In genomic region chrX:160116074-160116473, GRCm38 (mm10) we compare ENCODE assay signal across 14 mouse cellular contexts. TPM values are rescaled to one million over a fixed set of nuclear protein-coding genes. Genes with fewer than 3 reads are reported as not detected.
A peak's percentile ranks its signal among the peaks of the same experiment; 100 is the strongest.
DNase-seq lines count a peak whose midpoint lies in the region; ATAC-seq lines count a peak whose summit lies in the region.
"Had no signal": no experiment of that assay in that cellular context is flagged by ENCODE, and none has a peak within 500 bp of the region (broad histone marks: within the 10 kb centered on the region; RNA-seq: fewer than 3 reads in every experiment).

No protein-coding gene starts in this region.

- no peaks in the 10 kb centered on the region for H3K27me3 ChIP-seq in forebrain, embryonic 13.5 days
- H3K27me3 ChIP-seq: forebrain, embryonic 15.5 days; hindbrain, embryonic 15.5 days had no signal

- H3K27ac ChIP-seq in forebrain, embryonic 13.5 days, result no peak overlapping the region
- H3K27ac ChIP-seq: forebrain, embryonic 15.5 days; heart, adult 2 months; hindbrain, embryonic 15.5 days; limb, embryonic 15.5 days; neural tube, embryonic 15.5 days had no signal

- no peak overlapping the region for H3K4me3 ChIP-seq in forebrain, embryonic 13.5 days
- H3K4me3 ChIP-seq: forebrain, embryonic 15.5 days; heart, adult 2 months; hindbrain, embryonic 15.5 days; limb, embryonic 15.5 days; neural tube, embryonic 15.5 days had no signal

- no peaks in the 10 kb centered on the region for H3K4me1 ChIP-seq in forebrain, embryonic 13.5 days
- H3K4me1 ChIP-seq: forebrain, embryonic 15.5 days; hindbrain, embryonic 15.5 days; limb, embryonic 15.5 days; neural tube, embryonic 15.5 days had no signal

- peak; percentile 71 for ATAC-seq in common myeloid progenitor, adult 5-6 weeks (replicated peaks; ENCODE audit: low read depth, poor library complexity, severe bottlenecking)
- ATAC-seq in megakaryocyte progenitor cell, adult 5-6 weeks (replicated peaks; ENCODE audit: poor library complexity), result peak; percentile 73
- no peak for ATAC-seq in forebrain, embryonic 13.5 days
- ATAC-seq: intestine, postnatal 0 days had no signal

- peak; percentile 9 for DNase-seq in layer of hippocampus, adult 9-11 months
- no peak for DNase-seq in layer of hippocampus, postnatal 10 days (ENCODE audit: low spot score in 2 of 2)
- DNase-seq in 416B (ENCODE audit: low read depth), result peak; percentile 24
- DNase-seq in right cerebral cortex, postnatal 4 days, result no peak
- no peak for DNase-seq in gastrocnemius, postnatal 25 days

- no peaks in the 10 kb centered on the region for H3K9me3 ChIP-seq in forebrain, embryonic 13.5 days (replicated peaks)
- H3K9me3 ChIP-seq: forebrain, embryonic 15.5 days; hindbrain, embryonic 15.5 days; limb, embryonic 15.5 days; neural tube, embryonic 15.5 days had no signal

- H3K4me2 ChIP-seq in forebrain, embryonic 13.5 days, result no peak overlapping the region
- H3K4me2 ChIP-seq: forebrain, embryonic 15.5 days; hindbrain, embryonic 15.5 days; limb, embryonic 15.5 days; neural tube, embryonic 15.5 days had no signal

- H3K9ac ChIP-seq in forebrain, embryonic 13.5 days, result no peak overlapping the region
- H3K9ac ChIP-seq: forebrain, embryonic 15.5 days; hindbrain, embryonic 15.5 days; limb, embryonic 15.5 days; neural tube, embryonic 15.5 days had no signal

- peaks cover 17% of the 10 kb centered on the region; the same call in 1 of the 2 replicates for H3K36me3 ChIP-seq in forebrain, embryonic 13.5 days (ENCODE audit: poor library complexity, severe bottlenecking)
- H3K36me3 ChIP-seq: forebrain, embryonic 15.5 days had no signal

RNA-seq across cellular contexts. Expression of gene Pdha1, which starts 22.1 kb away (rescaled TPM):
- total RNA-seq in layer of hippocampus, postnatal 10 days (2021), result 100 to 1,000 TPM; 290 to 303 TPM
- total RNA-seq in common myeloid progenitor, adult 5-6 weeks (2017), result 174 and 175 TPM in 2 replicates
- total RNA-seq in megakaryocyte progenitor cell, adult 5-6 weeks (2015), result 132 and 133 TPM in 2 replicates
- total RNA-seq in megakaryocyte progenitor cell, adult 5-6 weeks (2017), result 156 and 191 TPM in 2 replicates
- 87.4 and 96.7 TPM in 2 replicates for polyA plus RNA-seq in forebrain, embryonic 13.5 days (2015; fragmentation: Nextera tagmentation; extraction: Ambion mirVana)
- total RNA-seq in gastrocnemius, postnatal 25 days (2021), result 100 to 1,000 TPM; 569 to 672 TPM

Comparison
In these comparisons a context has a peak if more than half of its experiments do, and no peak if none do; other contexts are left out.
1. DNase-seq: peak in layer of hippocampus, adult 9-11 months (single experiment) and 416B (single experiment); none in layer of hippocampus, postnatal 10 days (0 of 2), right cerebral cortex, postnatal 4 days (single experiment) and gastrocnemius, postnatal 25 days (single experiment).